Mouse (Mus musculus): Measurements from ENCODE around the gene Cdc25a. TPM values are rescaled to one million over a fixed set of nuclear protein-coding genes. Genes with fewer than 3 reads are reported as not detected.

The Cdc25a gene
- polyA plus RNA-seq, 1 experiment, result 27.3 TPM

DNA sequence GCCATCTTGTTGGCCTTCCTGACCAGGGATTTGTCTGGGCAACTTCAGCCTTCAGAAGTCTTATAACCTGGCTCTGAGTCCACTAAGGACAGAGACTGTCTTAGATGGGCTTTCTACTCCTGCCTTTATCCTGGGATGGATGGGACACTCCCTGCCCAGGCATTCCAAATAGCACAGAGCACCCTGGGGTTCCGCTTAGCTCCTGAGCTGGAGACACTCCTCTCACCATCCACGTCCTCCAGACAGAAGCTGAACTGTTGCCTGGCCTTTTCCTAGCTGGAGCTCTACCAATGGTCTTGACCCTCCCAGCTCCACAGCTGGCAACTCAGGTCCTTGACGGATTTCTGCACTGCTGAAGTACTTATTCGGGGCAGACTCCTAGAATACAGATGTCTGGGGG is 26.9 kb downstream of the Cdc25a start:
- no peak overlapping the region for H3K27ac ChIP-seq (ENCODE audit: insufficient read depth, low read depth, low read length)
- H3K36me3 ChIP-seq (ENCODE audit: control insufficient read depth, insufficient read depth, low read length), result no peaks in the 10 kb centered on the region
- TF ChIP-seq CTCF (IDR thresholded peaks at IDR 0.05; ENCODE audit: extremely low read depth, insufficient read length, insufficient replicate concordance, low read depth, low read length) (no peak), POLR2A (IDR thresholded peaks at IDR 0.05; ENCODE audit: low read depth, low read length) (no peak)
- 65% methylated on average over 4 of the region's 4 CpGs for WGBS
- no peaks in the 10 kb centered on the region for H3K27me3 ChIP-seq (ENCODE audit: control insufficient read depth, insufficient read depth, low read length)
- no peak overlapping the region for H3K4me3 ChIP-seq (ENCODE audit: low read depth, low read length)
- H3K4me1 ChIP-seq (ENCODE audit: control insufficient read depth, insufficient read depth, insufficient read length, low read length), result peaks cover 10% of the 10 kb centered on the region

DNA sequence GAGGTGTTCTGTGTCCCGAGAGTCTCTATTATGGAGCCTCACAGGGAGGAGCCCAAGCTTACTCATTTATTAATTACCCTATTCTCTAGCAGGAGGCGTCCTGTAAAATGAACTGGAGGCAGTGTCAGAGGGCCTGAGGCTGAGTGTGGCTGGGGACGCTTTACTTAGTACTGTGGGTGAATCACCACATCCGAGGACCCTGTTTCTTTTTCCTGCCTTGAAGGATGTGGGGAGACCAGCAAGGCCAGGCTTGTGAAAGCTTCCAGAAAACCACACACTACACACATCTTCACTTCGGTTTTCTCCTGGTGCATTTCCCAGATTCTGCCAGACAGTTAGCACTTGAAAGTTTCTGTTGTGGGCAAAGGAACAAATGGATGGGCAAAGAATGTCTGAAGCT is 27.4 kb downstream of the Cdc25a start:
- no peaks in the 10 kb centered on the region for H3K27me3 ChIP-seq (ENCODE audit: control insufficient read depth, insufficient read depth, low read length)
- H3K36me3 ChIP-seq (ENCODE audit: control insufficient read depth, insufficient read depth, low read length), result no peaks in the 10 kb centered on the region
- TF ChIP-seq CTCF (IDR thresholded peaks at IDR 0.05; ENCODE audit: extremely low read depth, insufficient read length, insufficient replicate concordance, low read depth, low read length), result no peak
- no peak for TF ChIP-seq POLR2A (IDR thresholded peaks at IDR 0.05; ENCODE audit: low read depth, low read length)
- H3K27ac ChIP-seq (ENCODE audit: insufficient read depth, low read depth, low read length), result no peak overlapping the region
- no peak overlapping the region for H3K4me3 ChIP-seq (ENCODE audit: low read depth, low read length)
- 49% methylated on average over 5 of the region's 5 CpGs for whole genome bisulfite sequencing
- H3K4me1 ChIP-seq (ENCODE audit: control insufficient read depth, insufficient read depth, insufficient read length, low read length), result peaks cover 12% of the 10 kb centered on the region

DNA sequence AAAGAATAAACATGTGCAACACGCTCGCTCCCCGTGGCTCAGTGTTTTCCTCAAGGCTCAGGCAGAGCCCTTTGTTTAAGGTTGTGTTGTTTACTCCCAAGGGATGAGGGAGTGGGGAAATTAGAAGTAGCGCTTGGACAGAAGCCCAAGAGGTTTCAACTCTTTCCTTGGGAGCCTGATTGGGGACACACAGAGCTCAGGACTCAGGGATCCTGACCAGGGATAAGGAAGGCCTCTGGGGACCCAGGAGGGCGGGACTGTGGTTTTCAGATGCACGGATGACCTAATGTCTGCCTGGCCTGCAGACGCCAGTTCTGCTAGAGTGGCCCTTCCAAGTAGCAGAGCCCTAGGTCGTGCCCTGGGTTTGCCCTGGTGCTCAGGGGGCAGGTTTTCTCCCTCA is 31.9 kb downstream of the Cdc25a start:
- H3K27ac ChIP-seq (ENCODE audit: insufficient read depth, low read depth, low read length), result no peak overlapping the region
- WGBS, result 55% methylated on average over 8 of the region's 8 CpGs

DNA sequence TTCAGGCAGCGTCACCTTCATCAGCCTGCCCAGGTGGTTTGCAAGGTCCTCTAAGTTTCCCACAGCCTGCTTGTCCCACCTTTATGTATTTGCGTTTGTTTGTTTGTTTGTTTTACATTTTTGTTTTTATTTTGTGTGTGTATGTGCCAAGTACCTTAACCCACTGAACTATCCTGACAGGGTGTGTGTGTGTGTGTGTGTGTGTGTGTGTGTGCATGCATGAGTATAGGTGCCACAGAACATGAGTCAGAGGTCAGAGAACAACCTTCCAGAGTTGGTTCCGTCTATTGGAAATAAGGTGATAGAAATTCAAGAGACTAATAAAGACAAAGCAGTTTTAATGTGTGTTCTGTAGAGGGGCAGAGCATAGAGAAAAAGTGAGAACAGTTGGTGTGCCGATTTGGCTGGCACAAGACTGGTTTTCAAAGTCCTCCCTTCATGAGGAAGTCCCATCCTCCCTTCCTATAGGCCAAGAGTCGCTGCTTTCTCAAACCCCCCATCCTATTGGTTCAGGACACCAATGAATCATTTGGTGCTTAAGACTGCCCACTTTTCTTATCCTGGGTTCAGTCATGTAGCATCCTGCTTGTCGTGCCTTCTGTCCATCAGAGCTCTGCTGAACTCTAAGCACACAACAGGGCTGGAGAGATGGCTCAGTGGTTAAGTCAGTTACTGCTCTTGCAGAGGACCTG is 32.5 kb downstream of the Cdc25a start:
- H3K27ac ChIP-seq (ENCODE audit: insufficient read depth, low read depth, low read length), result no peak overlapping the region
- no peaks in the 10 kb centered on the region for H3K27me3 ChIP-seq (ENCODE audit: control insufficient read depth, insufficient read depth, low read length)
- TF ChIP-seq POLR2A (IDR thresholded peaks at IDR 0.05; ENCODE audit: low read depth, low read length) (no peak), CTCF (IDR thresholded peaks at IDR 0.05; ENCODE audit: extremely low read depth, insufficient read length, insufficient replicate concordance, low read depth, low read length) (no peak)
- H3K4me3 ChIP-seq (ENCODE audit: low read depth, low read length), result no peak overlapping the region
- 47% methylated on average over 6 of the region's 6 CpGs for WGBS
- no peaks in the 10 kb centered on the region for H3K36me3 ChIP-seq (ENCODE audit: control insufficient read depth, insufficient read depth, low read length)
- H3K4me1 ChIP-seq (ENCODE audit: control insufficient read depth, insufficient read depth, insufficient read length, low read length), result peaks cover 5% of the 10 kb centered on the region; the same call in 1 of the 2 replicates

More for the DNA sequence above, 31.9 kb downstream of the Cdc25a start:
- no peaks in the 10 kb centered on the region for H3K36me3 ChIP-seq (ENCODE audit: control insufficient read depth, insufficient read depth, low read length)
- no peaks in the 10 kb centered on the region for H3K27me3 ChIP-seq (ENCODE audit: control insufficient read depth, insufficient read depth, low read length)
- peaks cover 3% of the 10 kb centered on the region; the same call in 1 of the 2 replicates for H3K4me1 ChIP-seq (ENCODE audit: control insufficient read depth, insufficient read depth, insufficient read length, low read length)
- no peak for TF ChIP-seq POLR2A (IDR thresholded peaks at IDR 0.05; ENCODE audit: low read depth, low read length)
- H3K4me3 ChIP-seq (ENCODE audit: low read depth, low read length), result no peak overlapping the region

DNA sequence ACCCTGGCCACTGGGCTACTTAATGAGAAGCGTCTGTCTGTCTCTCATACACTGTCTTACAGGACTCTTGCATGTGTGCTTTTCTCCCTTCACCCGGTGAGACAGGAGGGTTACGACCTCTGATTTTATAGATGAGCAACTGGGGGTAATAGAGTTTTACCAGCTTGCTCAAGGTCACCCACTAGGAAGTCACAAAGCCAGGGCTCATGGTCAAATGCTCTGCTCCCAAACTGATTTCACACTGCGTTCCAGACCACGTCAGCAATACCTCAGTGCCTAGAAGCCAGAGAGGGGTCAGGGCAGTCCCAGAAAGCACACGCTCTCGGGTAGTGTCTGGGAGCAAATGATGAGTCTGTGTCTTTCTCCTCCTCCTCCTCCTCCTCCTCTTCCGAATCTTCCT is 33.7 kb downstream of the Cdc25a start:
- Histone ChIP-seq H3K4me1 (ENCODE audit: control insufficient read depth, insufficient read depth, insufficient read length, low read length) (peaks cover 5% of the 10 kb centered on the region; the same call in 1 of the 2 replicates), H3K27ac (ENCODE audit: insufficient read depth, low read depth, low read length) (no peak overlapping the region), H3K36me3 (ENCODE audit: control insufficient read depth, insufficient read depth, low read length) (no peaks in the 10 kb centered on the region), H3K4me3 (ENCODE audit: low read depth, low read length) (no peak overlapping the region), H3K27me3 (ENCODE audit: control insufficient read depth, insufficient read depth, low read length) (no peaks in the 10 kb centered on the region)
- no peak for TF ChIP-seq POLR2A (IDR thresholded peaks at IDR 0.05; ENCODE audit: low read depth, low read length)
- WGBS, result 76% methylated on average over 8 of the region's 8 CpGs

DNA sequence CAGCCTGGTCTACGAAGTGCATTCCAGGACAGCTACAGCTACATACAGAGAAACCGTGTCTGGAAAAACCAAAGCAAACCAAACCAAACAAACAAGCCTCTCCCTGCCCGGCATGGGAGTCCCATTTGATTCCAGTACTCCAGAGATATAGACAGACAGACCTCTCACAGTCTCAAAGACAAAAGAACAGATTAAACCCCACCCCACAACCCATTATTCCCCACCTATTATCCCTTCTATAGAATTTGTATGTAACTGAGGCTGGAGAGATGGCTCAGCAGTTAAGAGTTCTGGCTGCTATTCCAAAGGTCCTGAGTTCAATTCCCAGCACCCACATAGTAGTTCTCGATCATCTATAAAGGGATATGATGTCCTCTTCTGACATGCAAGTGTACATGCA is 34.5 kb downstream of the Cdc25a start:
- TF ChIP-seq POLR2A (IDR thresholded peaks at IDR 0.05; ENCODE audit: low read depth, low read length) (no peak), CTCF (IDR thresholded peaks at IDR 0.05; ENCODE audit: extremely low read depth, insufficient read length, insufficient replicate concordance, low read depth, low read length) (no peak)
- no peaks in the 10 kb centered on the region for H3K36me3 ChIP-seq (ENCODE audit: control insufficient read depth, insufficient read depth, low read length)
- WGBS, result 95% methylated on average over 4 of the region's 4 CpGs
- no peaks in the 10 kb centered on the region for H3K27me3 ChIP-seq (ENCODE audit: control insufficient read depth, insufficient read depth, low read length)
- peaks cover 5% of the 10 kb centered on the region; the same call in 1 of the 2 replicates for H3K4me1 ChIP-seq (ENCODE audit: control insufficient read depth, insufficient read depth, insufficient read length, low read length)
- H3K27ac ChIP-seq (ENCODE audit: insufficient read depth, low read depth, low read length), result no peak overlapping the region
- H3K4me3 ChIP-seq (ENCODE audit: low read depth, low read length), result no peak overlapping the region

DNA sequence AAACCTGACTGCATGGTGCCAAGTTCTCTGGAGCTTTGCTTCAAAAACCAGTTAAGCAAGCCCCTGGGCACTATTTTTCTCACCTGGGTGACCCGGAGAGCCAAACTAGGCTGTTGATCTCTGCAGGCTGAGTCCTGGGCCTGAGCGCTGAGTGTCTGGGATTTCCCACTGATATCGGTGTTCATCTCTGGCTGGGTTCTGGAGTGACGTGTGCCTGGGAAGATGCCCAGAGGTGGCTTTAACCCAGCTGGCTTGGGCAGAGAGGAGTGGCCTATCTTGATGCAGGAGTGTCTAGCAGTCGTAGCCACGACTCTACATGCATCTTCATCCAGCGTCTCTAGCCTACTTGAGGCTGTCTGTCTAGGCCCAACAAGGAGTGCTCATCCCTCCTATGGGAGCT is 36.4 kb downstream of the Cdc25a start:
- Histone ChIP-seq H3K36me3 (ENCODE audit: control insufficient read depth, insufficient read depth, low read length) (no peaks in the 10 kb centered on the region), H3K27ac (ENCODE audit: insufficient read depth, low read depth, low read length) (no peak overlapping the region), H3K27me3 (ENCODE audit: control insufficient read depth, insufficient read depth, low read length) (no peaks in the 10 kb centered on the region), H3K4me3 (ENCODE audit: low read depth, low read length) (no peak overlapping the region), H3K4me1 (ENCODE audit: control insufficient read depth, insufficient read depth, insufficient read length, low read length) (peaks cover 5% of the 10 kb centered on the region; the same call in 1 of the 2 replicates)
- TF ChIP-seq CTCF (IDR thresholded peaks at IDR 0.05; ENCODE audit: extremely low read depth, insufficient read length, insufficient replicate concordance, low read depth, low read length), result no peak
- no peak for TF ChIP-seq POLR2A (IDR thresholded peaks at IDR 0.05; ENCODE audit: low read depth, low read length)
- WGBS, result 73% methylated on average over 7 of the region's 7 CpGs

Data from small intestine, adult 2 months (tissue).